Mouse (Mus musculus) urinary bladder, postnatal 36 days (tissue): ENCODE data around the gene Yrdc.
A peak's percentile ranks its signal among the peaks of the same experiment; 100 is the strongest.

ENCODE experiments used
- DNase-seq, 2 experiments: peaks; one replicate each; pipeline ENCODE4 v3.0.0; 2022; ENCODE audit warnings: low spot score in 2 of 2, mixed read lengths in 1 of 2

Gene Yrdc

DNA sequence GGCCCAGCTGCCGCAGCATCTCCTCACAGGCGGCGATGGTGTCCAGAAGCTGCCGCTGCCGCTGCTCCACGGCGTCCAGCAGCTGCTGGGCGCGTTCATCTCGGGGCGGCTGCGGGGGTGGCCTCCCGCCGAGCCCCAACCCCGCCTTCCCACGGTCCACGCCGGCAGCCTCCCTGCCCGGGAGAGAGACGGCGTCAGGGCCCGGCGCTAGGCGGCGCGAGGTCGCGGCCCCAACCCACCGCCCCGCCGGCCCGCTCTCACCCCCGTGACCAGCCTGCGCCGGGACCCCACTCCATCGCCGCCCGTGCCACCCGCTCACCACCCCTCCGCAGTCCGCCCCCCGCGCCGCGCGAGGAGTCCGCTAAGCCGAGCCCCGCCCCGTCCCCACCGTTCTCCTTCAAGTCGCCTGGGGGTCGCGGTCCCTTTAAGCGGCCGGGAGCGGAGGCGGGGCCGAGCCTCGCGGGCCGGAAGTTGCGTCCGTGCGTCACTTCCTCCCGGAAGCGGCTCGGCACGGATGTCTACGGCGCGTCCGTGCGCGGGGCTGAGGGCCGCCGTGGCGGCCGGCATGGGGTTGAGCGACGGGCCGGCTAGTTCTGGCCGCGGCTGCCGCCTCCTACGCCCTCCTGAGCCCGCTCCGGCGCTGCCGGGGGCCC is at the start of gene Yrdc:
Gene Yrdc (plus strand): TSS at position 419 of the 653 bp plus-strand sequence.
- peak; percentile 92 to 93 for DNase-seq

DNA sequence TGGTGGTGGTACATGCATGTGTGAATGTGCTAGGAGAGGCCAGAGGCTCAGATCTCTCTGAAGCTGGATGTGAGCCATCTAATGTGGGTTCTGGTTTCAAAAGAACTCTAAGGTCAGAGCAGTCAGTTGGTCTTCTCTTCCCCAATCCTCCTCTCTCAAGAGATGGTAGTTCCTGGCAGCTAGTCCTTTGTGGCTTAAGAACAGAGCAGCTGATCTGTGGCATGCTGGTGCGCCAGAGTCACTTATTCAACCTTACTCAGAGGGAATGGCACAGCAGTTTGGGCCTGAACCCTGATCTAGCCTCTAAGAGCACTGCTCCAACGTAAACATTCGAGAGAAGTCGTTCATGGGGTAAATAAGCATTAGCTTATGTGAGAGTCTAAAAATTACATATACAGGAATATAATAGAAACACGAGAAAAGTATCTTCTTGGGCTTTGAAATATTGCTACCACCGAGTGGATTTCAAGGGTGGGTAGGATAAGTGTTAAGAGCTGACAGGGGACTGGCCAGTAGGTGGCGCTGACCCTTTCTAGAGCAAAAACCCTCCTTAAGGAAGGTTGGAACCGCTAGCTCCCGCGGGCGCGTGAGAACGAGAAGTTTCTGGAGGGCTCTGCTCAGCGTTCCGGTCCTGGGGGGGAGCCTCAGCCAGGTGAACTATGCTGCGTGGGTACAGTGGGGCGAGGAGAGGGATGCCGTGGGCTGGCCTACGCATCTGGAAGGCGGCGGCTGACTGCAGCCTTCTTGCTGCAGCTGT is 48.7 kb upstream of the Yrdc start, which contains the start of gene Mtf1:
Gene Mtf1 (plus strand): TSS at position 553 of the 757 bp plus-strand sequence.
- DNase-seq: peak; percentile 70 to 80

DNA sequence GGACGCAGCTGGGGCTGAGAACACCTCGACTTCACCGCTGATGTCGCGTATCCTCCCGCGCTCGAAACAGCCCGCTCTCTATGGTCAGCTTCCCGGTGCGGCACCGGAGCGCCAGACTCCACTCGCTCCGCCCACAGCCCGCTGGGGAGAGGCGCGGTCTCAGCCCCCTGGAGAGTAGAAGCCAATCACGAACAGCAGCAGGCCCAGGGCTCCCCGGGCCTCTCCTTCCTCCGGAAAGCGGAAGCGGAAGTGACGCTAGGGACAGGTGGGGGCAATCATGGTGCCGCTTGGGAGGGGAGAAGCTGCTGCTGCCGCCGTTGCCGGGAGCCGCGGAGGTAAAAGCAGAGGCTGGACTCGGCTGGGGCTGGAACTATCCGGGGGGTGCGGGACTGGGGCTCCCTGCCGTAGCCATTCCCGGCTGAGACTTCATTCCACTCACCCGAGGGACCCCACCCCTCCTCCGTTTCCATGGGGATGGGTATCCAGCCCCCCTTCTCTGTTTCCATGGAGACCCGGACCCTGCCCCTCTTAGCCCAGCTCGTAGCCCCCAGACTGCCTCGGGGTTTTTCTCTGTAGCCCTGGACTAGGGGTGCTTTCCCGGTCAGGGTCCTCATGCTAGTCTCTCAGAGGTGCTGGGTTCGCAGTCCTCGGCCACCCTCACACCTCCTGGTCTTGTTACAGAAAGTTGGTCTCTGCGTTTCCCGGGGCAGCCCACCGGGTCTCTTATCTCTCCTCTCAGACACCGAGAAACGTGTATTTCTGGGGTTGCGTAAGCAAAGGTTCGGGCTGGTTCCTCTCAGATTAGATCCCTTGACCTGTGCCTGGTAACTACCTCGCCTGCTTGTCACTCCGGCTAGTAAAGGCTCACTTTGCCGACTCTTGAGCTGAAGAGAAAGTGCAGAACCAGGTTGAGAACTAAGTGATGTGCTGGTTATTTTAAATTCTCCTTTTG is 47.9 kb upstream of the Yrdc start:
- DNase-seq: peak; percentile 93 to 97

DNA sequence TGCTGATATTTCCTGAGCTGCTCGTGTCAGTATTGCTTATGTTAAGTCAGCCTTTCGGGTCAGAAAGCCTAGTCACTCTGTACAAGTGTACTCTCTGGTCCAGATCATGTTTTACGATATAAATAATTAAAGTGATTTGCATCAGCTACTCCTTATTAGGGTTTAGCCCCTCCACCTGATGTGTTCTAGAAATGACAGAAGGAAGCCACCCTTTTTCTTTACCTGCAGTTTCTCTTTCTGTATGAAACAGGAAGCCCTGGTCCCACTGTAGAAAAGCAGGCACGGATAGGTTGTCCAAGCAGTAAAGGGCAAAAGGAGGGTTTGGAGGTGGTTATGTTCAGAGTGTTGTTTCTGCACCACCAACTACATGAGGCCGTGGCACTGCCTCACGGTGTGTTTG is 47.1 kb upstream of the Yrdc start:
- DNase-seq: no peak

DNA sequence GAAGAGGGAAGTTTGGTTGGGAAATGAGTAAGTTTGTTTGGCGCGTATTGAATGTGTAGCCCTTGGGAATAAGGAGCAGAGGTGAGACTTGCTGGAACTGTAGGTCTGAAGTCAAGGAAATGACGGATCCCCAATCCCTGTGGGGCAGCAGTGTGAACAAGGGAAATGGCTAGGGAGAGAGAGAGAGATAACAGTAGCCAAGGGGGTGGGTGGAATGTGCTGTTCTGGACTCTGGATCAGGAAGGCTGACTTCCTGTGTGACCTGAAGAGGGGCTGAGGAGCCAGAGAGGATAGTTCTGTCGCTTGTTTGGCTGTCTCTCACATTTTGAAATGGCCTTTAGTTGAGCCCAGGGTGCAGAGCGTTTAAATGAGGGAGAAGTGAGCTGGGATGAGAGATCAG is 42.0 kb upstream of the Yrdc start:
- no peak for DNase-seq

DNA sequence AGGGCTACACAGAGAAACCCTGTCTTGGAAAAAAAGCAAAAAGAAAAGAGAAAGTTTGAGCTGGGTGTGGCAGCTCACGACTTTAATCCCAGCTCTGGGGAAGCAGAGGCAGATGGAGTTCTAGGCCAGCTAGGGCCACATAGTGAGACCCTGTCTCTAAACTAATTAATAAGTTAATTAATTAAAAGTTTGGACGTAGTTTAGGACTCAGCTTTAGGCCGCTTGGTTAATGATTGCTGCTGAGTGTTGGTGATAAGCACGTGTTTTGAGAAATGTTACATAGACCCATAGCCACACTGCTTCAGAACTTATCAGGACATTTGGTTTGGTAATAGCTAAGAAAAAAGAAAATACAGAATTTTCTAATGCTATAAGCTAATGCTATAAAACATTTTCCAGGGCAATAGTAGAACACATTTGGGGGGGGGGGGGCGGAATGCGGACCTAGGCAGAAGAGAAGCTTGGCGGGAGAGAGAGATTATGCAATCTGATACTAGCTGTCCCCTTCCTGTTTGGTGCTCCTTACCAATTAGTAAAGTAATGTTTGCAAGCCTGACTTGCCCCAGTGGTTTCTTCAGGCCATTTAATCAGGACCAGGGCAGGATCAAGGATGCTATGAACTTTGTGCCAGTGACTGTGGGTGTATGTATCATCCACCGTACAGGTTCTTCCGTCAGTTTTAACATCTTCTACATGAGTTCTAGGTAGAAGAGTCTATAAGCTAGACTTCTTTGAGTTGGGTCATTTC is 41.2 kb upstream of the Yrdc start:
- DNase-seq: no peak

DNA sequence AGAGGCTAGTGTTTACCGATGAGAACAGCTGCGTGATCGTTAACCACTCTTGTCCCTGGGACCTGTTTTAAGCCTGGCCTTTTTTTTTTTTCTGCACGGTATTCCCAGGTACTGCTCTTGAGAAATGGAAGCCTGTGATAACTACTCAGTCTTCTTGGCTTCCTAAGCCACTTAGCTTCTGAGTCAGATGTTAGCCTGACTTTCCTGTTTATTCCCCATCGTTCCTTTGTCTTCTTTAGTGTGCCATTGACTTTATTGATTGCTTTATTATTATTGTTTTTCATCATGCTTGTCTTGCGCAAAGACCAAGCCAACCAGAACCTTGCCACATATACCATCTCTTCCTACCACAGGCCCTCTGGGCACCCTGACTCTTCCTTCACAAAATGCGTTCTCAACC is 40.4 kb upstream of the Yrdc start:
- DNase-seq: no peak

DNA sequence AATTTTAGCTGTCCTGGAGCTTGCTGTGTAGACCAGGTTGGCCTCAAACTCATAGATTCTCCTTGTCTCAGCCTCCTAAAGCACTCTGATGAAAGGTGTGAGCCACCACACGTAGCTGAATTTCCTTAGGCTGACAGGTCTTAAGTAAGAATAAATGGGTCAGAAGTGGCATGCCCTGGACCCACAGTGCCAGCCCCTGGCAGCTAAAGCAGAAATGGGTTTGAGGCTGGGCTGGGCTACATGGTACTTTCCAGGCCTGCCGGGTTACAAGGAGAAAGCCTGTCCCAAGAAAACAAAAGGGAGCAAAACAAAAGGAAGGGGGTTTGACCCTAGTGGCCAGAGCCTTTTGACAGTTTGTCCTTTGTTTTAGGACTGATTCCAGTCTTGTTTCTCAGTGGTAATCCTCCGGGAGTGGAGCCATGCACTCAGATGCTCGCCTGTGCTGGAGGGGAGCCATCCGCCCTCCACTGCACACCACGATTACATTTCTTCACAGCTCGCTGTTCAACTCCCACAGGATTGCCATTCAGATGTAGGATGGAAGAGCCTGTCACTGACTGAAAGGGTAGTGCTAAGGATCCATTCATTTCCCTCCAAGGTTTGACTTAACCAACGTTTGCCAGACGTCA is 39.0 kb upstream of the Yrdc start:
- no peak for DNase-seq

DNA sequence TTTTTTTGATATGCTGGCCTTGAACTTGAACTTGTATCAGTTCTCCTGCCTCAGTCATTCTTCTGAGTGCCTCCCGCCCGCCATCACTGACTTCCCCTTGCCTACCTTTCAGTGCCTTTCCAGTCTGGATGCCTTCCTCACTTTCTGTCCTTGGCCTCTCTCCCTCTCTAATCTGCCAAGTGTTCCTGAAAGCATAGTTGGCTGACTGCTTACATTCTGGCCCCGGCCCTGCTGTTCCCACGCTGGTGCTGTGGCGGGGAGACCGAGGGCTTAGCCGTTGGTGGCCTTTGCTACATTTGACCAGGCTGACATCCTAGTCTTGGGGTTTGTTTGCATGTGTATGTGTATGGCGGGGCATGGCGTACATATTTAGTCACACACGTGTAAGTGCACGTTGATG is 34.6 kb upstream of the Yrdc start:
- DNase-seq: peak in 1 of 2 experiments; percentile 7

DNA sequence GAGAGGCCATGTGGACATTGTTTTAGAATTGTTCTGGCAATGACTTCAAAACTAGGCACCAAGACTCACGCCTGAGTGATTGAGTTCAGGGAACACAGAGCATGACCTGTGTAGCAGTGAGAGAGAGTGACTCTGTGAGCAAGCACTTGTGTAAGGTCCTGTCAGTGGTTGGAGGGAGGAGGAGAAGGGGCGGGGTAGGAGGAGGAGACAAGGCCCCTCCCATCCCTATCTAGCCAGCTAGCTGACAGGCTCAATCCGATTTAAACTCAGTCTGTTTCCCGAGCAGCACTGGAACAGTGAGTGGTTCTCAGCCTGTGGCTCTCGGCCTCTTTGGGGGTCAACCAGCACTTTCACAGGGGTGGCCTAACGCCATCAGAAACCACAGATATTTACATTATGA is 32.7 kb upstream of the Yrdc start:
- DNase-seq: peak; percentile 21 to 42

DNA sequence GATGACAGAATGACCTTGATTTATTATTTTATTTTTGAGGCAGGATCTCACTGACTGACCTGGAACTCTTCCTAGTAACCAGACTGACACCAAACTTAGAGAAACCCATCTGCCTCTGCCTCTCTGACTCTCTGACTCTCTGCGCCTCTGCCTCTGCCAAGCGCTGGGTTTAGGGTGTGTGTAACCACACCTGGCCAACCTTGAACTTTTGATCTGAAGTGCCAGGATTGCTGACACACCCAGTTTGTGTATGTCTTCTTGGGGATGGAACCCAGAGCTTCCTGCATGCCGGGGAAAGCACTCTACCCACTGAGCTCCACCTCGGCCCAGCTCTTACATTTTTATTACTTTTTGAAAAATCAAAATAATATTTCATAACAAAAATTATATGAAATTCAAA is 31.6 kb upstream of the Yrdc start:
- DNase-seq: no peak

DNA sequence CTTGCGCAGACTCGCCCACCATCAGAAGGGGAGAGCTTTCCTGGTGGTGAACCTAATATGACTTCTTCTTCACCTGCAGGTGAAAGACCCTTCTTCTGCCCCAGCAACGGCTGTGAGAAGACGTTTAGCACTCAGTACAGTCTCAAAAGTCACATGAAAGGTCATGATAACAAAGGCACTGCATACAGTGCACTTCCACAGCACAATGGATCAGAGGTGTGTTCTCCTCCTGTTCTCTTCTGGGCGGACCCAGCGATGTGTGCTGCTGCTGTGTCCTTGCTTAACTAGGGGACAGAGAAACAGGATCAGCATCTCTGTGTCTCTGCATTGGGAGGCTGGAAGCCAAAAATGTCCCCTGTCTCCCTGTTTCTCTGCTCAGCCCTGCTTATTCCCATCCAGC is 25.5 kb upstream of the Yrdc start:
- no peak for DNase-seq

DNA sequence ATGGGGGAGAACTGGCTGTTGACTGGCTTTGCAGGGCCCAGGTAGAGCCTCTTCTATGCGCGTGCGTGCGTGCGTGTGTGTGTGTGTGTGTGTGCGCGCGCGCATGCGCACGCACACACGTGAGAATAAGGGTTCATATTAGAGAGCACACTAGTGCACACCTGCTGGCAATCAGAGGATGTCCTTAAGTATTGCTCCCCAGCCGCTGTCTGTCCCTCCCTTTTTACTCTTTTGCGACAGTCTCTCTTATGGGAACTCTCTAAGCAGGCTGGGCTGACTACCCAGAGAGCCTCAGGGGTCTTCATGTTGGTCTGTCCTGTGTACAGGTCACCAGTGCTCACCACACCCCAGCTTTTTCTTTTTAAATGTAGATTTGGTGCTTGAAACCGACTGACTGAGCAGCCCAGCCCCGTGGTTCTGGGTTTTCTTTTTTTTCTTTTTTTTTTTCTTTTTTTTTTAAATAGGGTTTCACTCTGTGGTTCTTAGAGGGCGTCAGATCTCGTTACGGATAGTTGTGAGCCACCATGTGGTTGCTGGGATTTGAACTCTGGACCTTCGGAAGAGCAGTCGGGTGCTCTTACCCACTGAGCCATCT is 25.0 kb upstream of the Yrdc start:
- DNase-seq: no peak

DNA sequence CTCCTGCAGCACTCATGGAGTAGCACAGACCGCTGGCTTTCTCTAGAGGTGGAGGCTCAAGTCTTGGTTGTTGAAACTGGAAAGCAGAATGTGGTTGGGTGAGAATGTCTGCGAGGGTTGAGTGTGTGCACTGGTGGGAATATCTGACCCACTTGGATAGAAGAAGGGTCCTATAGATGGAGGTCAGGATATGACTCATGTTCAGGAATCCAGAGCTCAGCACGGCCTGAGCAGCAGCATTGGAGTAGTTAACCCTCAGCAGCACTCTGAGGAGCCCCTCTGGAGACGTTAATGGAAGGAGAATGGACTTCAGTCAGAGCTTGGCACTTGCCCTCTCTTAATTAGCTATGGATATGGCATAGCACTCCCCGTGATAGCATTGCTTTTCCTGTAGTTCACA is 20.8 kb upstream of the Yrdc start:
- DNase-seq: no peak

DNA sequence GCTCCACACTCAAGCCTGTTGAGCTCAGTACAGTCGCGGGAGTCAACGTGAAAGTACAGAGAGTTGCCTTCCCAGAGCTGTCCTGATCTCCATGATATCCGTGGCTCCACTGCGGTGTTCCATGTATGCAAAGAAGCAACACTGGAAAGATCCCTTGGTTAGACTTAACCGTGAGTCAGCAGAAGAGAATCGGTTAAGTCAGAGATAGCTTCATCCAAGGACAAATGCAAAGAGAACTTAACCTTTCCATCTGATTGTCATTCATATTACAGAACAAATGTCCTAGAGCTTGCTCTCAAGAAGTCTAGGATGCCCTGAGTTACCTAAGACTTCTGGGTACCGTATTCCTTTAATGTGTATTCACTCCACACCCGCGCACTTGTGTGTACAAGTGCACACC is 17.7 kb upstream of the Yrdc start:
- DNase-seq: no peak

DNA sequence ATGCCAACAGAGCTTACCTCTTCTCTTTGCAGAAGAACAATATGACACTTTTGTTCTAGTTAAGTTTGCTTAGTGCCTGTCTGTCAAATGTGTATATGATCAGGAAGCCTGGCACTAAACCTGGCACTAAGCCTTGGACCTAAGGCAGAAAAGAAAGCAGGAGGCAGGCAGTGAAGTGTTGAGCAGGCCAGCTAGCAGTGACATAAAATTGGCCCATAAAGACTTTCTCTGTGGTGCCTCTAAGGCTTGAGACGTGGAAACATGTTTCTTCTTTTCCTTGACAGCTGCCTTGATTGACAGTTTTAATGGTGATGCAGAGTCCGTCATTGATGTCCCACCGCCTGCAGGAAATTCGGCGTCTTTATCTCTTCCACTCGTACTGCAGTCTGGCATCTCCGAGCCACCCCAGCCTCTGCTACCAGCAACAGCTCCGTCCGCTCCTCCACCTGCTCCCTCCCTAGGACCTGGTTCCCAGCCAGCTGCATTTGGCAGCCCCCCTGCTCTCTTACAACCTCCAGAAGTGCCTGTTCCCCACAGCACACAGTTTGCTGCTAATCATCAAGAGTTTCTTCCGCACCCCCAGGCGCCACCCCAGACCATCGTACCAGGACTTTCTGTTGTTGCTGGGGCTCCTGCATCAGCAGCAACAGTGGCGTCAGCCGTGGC is 12.3 kb upstream of the Yrdc start:
- DNase-seq: no peak

DNA sequence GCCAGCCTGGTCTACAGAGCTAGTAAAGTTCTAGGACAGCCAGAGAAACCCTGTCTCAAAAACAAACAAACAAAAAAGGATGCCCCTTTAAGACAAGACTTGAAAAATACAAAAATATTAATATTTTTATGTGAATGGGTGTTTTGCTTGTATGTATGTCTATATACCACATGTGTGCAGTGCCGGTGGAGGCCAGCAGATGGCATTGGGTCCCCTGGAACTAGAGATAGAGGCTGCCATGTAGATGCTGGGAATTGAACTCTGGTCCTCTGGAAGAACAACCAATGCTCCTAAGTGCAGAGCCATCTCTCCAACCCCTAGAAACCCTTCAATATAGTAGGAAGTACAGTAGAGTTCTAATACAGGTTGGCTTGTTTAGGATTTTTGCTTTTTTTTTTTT is 9.5 kb upstream of the Yrdc start:
- DNase-seq: no peak

DNA sequence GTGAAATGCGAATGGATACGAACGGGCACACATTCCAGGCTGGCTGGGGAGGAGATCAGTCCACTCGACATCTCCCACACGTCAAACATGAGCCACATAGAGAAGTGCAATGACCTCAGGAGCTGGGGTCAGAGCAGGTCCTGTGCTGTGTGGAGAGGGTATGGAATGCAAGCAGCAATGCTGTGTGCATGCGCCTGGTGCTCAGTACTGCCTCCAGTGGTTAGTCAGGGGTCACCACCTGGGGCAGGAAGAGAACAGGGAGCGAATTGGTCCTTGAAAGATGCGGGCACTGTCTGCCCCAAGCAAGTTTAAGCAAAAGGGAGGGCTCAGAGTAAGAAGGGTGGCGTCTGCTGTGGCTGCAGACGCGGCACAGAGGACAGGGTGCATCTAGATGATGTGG is 7.0 kb upstream of the Yrdc start:
- no peak for DNase-seq

DNA sequence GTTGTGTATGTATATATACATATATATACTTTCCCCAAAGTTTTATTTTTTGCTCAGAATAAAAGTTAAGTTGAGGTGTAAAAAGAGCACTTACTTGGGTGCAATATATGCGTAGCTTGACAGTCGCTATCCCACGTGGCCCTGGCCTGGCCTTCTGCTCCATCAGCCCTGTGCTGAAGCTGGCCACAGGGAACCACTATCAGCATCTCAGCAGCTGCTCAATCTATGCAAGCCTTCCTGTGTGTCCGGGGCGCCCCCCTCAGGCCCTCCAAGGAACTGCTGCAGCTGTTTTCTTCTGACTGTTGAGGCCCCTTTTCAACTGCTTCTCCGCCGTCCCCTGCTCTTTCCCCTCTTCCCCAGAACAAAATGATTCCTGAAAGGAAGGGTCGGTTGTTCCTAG is 2.9 kb upstream of the Yrdc start:
- DNase-seq: peak; percentile 62 to 72

DNA sequence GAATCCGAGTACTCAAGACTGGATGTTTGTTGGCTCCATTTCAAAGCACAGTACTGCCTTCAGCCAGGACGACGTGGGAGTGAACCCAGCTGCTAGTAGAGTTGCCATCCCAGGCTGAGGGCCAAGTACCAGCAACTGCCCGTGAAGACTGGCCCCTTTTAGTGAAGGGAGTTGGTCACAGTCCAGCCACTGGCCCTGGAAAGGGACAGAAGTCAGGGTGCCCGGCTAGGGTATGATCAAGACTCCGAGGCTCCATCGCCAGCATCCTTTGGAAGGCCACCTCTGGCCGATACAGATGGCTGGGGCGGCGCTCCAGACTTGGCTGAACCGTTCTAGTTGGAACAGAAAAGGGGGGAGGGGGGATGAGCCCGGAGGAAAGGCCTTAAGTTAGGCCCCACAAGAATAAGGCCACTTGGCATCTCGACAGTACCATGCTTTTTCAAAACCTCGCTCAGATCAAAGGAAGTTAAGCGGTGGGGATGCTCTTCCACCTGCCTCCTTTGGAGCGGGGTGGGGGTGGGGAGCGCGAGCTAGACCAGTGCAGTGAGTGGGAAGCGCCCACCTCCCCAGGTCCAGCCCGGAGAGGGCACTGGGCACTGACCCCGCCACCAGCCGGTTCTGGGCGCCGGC is 733 bp upstream of the Yrdc start:
- DNase-seq: peak; percentile 18 to 54
